Mouse (Mus musculus): ENCODE data around the gene Pdgfc.

GRCm38 (mm10) chr3:81164091-81164490 lies 127.9 kb downstream of the Pdgfc start:
- no peak for TF ChIP-seq CTCF (IDR thresholded peaks at IDR 0.05)
- TF ChIP-seq EP300 (IDR thresholded peaks at IDR 0.05): no peak

Measured in lung, postnatal 0 days (tissue).